Mouse (Mus musculus) myocyte (in vitro differentiated cells): ENCODE results near the gene Vmn1r139. TPM values are rescaled to one million over a fixed set of nuclear protein-coding genes. Genes with fewer than 3 reads are reported as not detected.
"Not testable (repeated sequence)": the region's sequence is repeated elsewhere in the genome, so short reads cannot be mapped to it uniquely, and the experiment has no call there.

Experiments
- H3K27me3 ChIP-seq: one replicate; pipeline ENCODE4 v1.6.1; 2011; ENCODE audit not compliant: control insufficient read depth, insufficient read depth, insufficient read length
- H3K36me3 ChIP-seq: one replicate; pipeline ENCODE4 v1.6.1; 2011; ENCODE audit not compliant: control insufficient read depth, insufficient read depth
- H3K4me2 ChIP-seq: one replicate; pipeline ENCODE4 v1.6.1; 2011; ENCODE audit warnings: low read depth, control low read depth
- H3K4me3 ChIP-seq: one replicate; pipeline ENCODE4 v1.5.1; 2011; ENCODE audit warnings: mild to moderate bottlenecking, control low read depth, moderate library complexity
- H3K79me2 ChIP-seq: one replicate; pipeline ENCODE4 v1.6.1; 2011; ENCODE audit not compliant: control insufficient read depth, insufficient read depth
- H3ac ChIP-seq: one replicate; pipeline ENCODE4 v1.6.1; 2011; ENCODE audit not compliant: control insufficient read depth, insufficient read length
- polyA plus RNA-seq: library from polyadenylated mRNA; unstranded; fragments of >200 nt; fragmentation: generic; extraction: Trizol; gene quantifications from one replicate; pipeline ENCODE4 v1.2.1, GENCODE M21; 2012; ENCODE audit warnings: missing spikeins

Vmn1r139 gene
- polyA plus RNA-seq = not detected

DNA sequence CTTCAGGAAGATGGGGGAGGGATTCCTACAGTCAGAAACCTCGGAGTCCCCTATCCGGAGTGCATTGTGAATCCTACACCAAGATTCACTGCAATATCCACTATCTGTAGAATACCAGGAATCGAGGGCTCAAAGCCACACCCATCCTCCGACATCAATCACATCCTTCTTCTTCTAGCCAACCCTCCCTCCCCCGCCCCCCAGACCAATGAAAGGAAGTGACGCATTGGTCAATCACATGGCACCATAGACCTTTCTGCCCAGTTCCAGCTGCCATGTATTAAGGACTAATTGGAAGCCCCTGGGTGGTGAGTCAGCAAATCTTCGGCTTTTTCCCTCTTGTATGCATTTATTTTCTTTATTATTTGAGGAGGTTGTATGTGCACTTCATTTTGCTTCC, at the start of gene Vmn1r139:
TSS of gene Vmn1r139 (plus strand) at position 301 of the 400 bp plus-strand sequence.
- not testable (repeated sequence) for H3K4me2 ChIP-seq, H3K4me3 ChIP-seq, H3ac ChIP-seq, H3K27me3 ChIP-seq, H3K36me3 ChIP-seq, H3K79me2 ChIP-seq

DNA sequence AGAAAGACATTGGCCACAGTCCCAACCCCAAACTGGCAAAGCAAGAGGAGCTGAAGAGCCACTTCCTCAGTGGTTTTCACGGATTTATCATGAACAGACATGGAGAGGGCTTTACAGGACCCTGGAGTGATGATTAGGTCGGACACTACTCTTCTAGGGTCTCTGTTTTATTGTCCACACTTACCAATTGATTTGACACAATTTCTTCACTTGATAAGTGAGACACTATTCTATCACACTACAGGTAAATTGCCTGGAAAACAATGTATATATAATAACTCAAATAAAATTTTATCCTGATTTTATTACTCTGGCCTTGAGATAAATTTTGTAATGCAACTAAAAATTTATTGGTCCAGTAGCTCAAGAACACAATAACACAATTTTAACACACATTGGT, 40.1 kb upstream of the Vmn1r139 start, which contains the start of gene Vmn1r138:
TSS of gene Vmn1r138 (minus strand) at position 101 of the 400 bp plus-strand sequence.
- H3K36me3 ChIP-seq, H3ac ChIP-seq, H3K4me3 ChIP-seq, H3K27me3 ChIP-seq, H3K4me2 ChIP-seq, H3K79me2 ChIP-seq: not testable (repeated sequence)

DNA sequence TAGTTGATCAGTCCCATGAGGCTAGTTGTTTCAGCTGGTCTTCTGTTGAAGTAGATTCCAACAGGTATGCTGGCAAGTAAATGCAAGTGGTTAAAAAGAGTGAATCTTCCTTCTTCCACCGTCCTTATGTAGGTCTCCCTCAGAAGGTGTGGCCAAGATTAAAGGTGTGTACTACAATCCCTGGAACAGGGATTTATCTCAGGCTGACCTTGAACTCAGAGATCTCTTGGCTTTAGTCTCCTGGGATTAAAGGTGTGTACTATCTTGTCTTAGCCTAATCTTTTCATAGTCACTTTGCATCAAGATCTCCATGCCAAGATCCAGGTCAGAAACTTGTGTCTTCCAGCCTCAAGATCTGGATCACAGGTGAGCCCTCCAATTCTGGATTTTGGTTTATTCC, 12.7 kb upstream of the Vmn1r139 start, which contains the start of gene Gm6176:
TSS of gene Gm6176 (minus strand) at position 101 of the 400 bp plus-strand sequence.
- H3K4me3 ChIP-seq = not testable (repeated sequence)

DNA sequence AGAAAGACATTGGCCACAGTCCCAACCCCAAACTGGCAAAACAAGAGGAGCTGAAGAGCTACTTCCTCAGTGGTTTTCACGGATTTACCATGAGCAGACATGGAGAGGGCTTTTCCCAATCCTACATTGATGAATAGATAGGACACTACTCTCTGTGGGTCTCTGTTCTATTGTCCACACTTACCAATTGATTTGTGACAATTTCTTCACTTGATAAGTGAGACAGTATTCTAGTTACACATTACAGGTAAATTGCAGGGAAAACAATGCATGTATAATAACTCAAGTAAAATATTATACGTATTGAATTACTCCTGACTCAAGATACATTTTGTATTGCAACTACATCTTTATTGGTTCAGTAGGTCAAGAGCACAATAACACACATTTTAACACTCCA, 49.3 kb downstream of the Vmn1r139 start, which contains the start of gene Gm16451:
TSS of gene Gm16451 (minus strand) at position 101 of the 400 bp plus-strand sequence.
- H3K4me3 ChIP-seq, H3K27me3 ChIP-seq, H3K36me3 ChIP-seq: not testable (repeated sequence)

More for the DNA sequence above, 12.7 kb upstream of the Vmn1r139 start, which contains the start of gene Gm6176:
- H3ac ChIP-seq, H3K36me3 ChIP-seq, H3K27me3 ChIP-seq, H3K4me2 ChIP-seq, H3K79me2 ChIP-seq: not testable (repeated sequence)

DNA sequence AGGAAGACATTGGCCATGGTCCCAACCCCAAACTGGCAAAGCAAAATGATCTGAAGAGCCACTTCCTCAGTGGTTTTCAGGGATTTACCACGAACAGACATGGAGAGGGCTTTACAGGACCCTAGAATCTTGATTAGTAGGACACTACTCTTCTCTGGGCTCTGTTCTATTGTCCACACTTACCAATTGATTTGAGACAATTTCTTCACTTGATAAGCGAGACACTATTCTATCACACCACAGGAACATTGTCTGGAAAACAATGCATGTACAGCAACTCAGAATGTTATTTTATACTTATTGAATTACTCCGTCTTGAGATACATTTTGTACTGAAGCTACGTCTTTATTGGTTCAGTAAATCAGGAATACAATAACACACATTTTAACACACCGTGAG, 65.8 kb downstream of the Vmn1r139 start, which contains the start of gene Gm10666:
TSS of gene Gm10666 (minus strand) at position 101 of the 400 bp plus-strand sequence.
- H3K36me3 ChIP-seq, H3K4me3 ChIP-seq, H3K79me2 ChIP-seq, H3K4me2 ChIP-seq, H3ac ChIP-seq, H3K27me3 ChIP-seq: not testable (repeated sequence)

More for the DNA sequence above, 49.3 kb downstream of the Vmn1r139 start, which contains the start of gene Gm16451:
- not testable (repeated sequence) for H3K4me2 ChIP-seq, H3ac ChIP-seq, H3K79me2 ChIP-seq

Other genes with a start within 250 kb of the Vmn1r139 start
- not detected for gene Vmn1r135, start 236.7 kb upstream of the Vmn1r139 start, polyA plus RNA-seq
- not detected for gene Gm5725, start 224.8 kb upstream of the Vmn1r139 start, polyA plus RNA-seq
- not detected for gene Gm5891, start 147.8 kb upstream of the Vmn1r139 start, polyA plus RNA-seq
- not detected for gene Vmn1r137, start 74.5 kb upstream of the Vmn1r139 start, polyA plus RNA-seq
- gene Vmn1r138, start 40.2 kb upstream of the Vmn1r139 start, polyA plus RNA-seq = not detected
- not detected for gene Gm6176, start 12.8 kb upstream of the Vmn1r139 start, polyA plus RNA-seq
- not detected for gene Gm16451, start 49.2 kb downstream of the Vmn1r139 start, polyA plus RNA-seq
- gene Gm10666, start 65.7 kb downstream of the Vmn1r139 start, polyA plus RNA-seq = not detected
- not detected for gene Vmn1r142, start 95.0 kb downstream of the Vmn1r139 start, polyA plus RNA-seq
- gene Vmn1r143, start 120.3 kb downstream of the Vmn1r139 start, polyA plus RNA-seq = not detected
- not detected for gene Gm8653, start 132.2 kb downstream of the Vmn1r139 start, polyA plus RNA-seq
- gene Gm8453, start 160.4 kb downstream of the Vmn1r139 start, polyA plus RNA-seq = not detected